Comparison of ENCODE assay signal across 8 mouse cellular contexts in genomic region chr2:61815583-61816313, GRCm38 (mm10). TPM values are rescaled to one million over a fixed set of nuclear protein-coding genes. Genes with fewer than 3 reads are reported as not detected.
DNase-seq lines count a peak whose midpoint lies in the region; ATAC-seq lines count a peak whose summit lies in the region.

No protein-coding gene starts in this region.

- peaks cover 46% of the 10 kb centered on the region for H3K27me3 ChIP-seq in heart, embryonic 12.5 days (replicated peaks)
- H3K27me3 ChIP-seq in embryonic facial prominence, embryonic 13.5 days = peaks cover 78% of the 10 kb centered on the region
- H3K27me3 ChIP-seq in intestine, embryonic 14.5 days (replicated peaks; ENCODE audit: control insufficient read depth, insufficient read depth, low read length) = peaks cover 79% of the 10 kb centered on the region
- peaks cover 46% of the 10 kb centered on the region for H3K27me3 ChIP-seq in stomach, embryonic 16.5 days (ENCODE audit: control insufficient read depth, insufficient read depth, low read length)

- peaks cover 13% of the 10 kb centered on the region for H3K4me1 ChIP-seq in heart, embryonic 12.5 days (replicated peaks)
- H3K4me1 ChIP-seq in embryonic facial prominence, embryonic 13.5 days = peaks cover 21% of the 10 kb centered on the region
- H3K4me1 ChIP-seq in intestine, embryonic 14.5 days (replicated peaks; ENCODE audit: control insufficient read depth, insufficient read depth, low read length) = 0 out of 2 replicates have a peak, but pooled peaks cover 7% of the 10 kb centered on the region
- 0 out of 2 replicates have a peak, but pooled peaks cover 4% of the 10 kb centered on the region for H3K4me1 ChIP-seq in stomach, embryonic 16.5 days (ENCODE audit: control insufficient read depth, insufficient read depth, low read length)

- H3K36me3 ChIP-seq in heart, embryonic 12.5 days = no peaks in the 10 kb centered on the region
- no peaks in the 10 kb centered on the region for H3K36me3 ChIP-seq in embryonic facial prominence, embryonic 13.5 days
- H3K36me3 ChIP-seq in intestine, embryonic 14.5 days (ENCODE audit: control insufficient read depth, insufficient read depth, low read length) = no peaks in the 10 kb centered on the region
- no peaks in the 10 kb centered on the region for H3K36me3 ChIP-seq in stomach, embryonic 16.5 days (ENCODE audit: control insufficient read depth, insufficient read depth, low read length)

- H3K9ac ChIP-seq in heart, embryonic 12.5 days = peak overlapping the region; percentile 65
- H3K9ac ChIP-seq in embryonic facial prominence, embryonic 13.5 days = peak overlapping the region; percentile 73
- H3K9ac ChIP-seq in intestine, embryonic 14.5 days (ENCODE audit: low read length) = peak overlapping the region; percentile 34
- peak overlapping the region; percentile 64 for H3K9ac ChIP-seq in stomach, embryonic 16.5 days (ENCODE audit: low read length)

- H3K4me2 ChIP-seq in heart, embryonic 12.5 days = peak overlapping the region; percentile 96
- peak overlapping the region; percentile 83 for H3K4me2 ChIP-seq in embryonic facial prominence, embryonic 13.5 days
- peak overlapping the region; percentile 68 for H3K4me2 ChIP-seq in intestine, embryonic 14.5 days (ENCODE audit: low read length)
- peak overlapping the region; percentile 96 for H3K4me2 ChIP-seq in stomach, embryonic 16.5 days (ENCODE audit: low read depth, low read length)

- intact Hi-C loops in heart, postnatal 25 days (cut with DNase I) = no loop called here

- no peaks in the 10 kb centered on the region for H3K9me3 ChIP-seq in heart, embryonic 12.5 days (replicated peaks)
- no peaks in the 10 kb centered on the region for H3K9me3 ChIP-seq in embryonic facial prominence, embryonic 13.5 days
- no peaks in the 10 kb centered on the region for H3K9me3 ChIP-seq in intestine, embryonic 14.5 days (ENCODE audit: control insufficient read depth, low read length)
- H3K9me3 ChIP-seq in stomach, embryonic 16.5 days (replicated peaks; ENCODE audit: control insufficient read depth, low read length) = no peaks in the 10 kb centered on the region

- ATAC-seq in heart, embryonic 12.5 days (ENCODE audit: insufficient number of reproducible peaks, low FRiP score) = peak; percentile 66
- ATAC-seq in embryonic facial prominence, embryonic 13.5 days (ENCODE audit: insufficient number of reproducible peaks, insufficient read depth, low FRiP score, low TSS enrichment, low read depth) = peak; percentile 59
- ATAC-seq in intestine, embryonic 14.5 days (replicated peaks; ENCODE audit: low FRiP score, low TSS enrichment, low read depth) = peak; percentile 53
- peak; percentile 31 for ATAC-seq in stomach, embryonic 16.5 days (ENCODE audit: insufficient read depth, low FRiP score)
- ATAC-seq in inflammation-experienced regulatory T-cells, adult 6 months = no peak

- WGBS in heart, embryonic 12.5 days = 7% methylated on average over 66 of the region's 66 CpGs
- WGBS in embryonic facial prominence, embryonic 13.5 days = 6% methylated on average over 61 of the region's 66 CpGs
- 7% methylated on average over 59 of the region's 66 CpGs for WGBS in intestine, embryonic 14.5 days
- WGBS in stomach, embryonic 16.5 days = 9% methylated on average over 62 of the region's 66 CpGs

- peak overlapping the region; percentile 58 for H3K4me3 ChIP-seq in heart, embryonic 12.5 days
- H3K4me3 ChIP-seq in embryonic facial prominence, embryonic 13.5 days = peak overlapping the region; percentile 46
- peak overlapping the region; percentile 36 for H3K4me3 ChIP-seq in intestine, embryonic 14.5 days (ENCODE audit: low read depth, low read length)
- peak overlapping the region; percentile 48 for H3K4me3 ChIP-seq in stomach, embryonic 16.5 days (replicated peaks; ENCODE audit: low read length)

- H3K27ac ChIP-seq in heart, embryonic 12.5 days (ENCODE audit: poor library complexity, severe bottlenecking) = no peak overlapping the region
- peak overlapping the region; percentile 53 for H3K27ac ChIP-seq in embryonic facial prominence, embryonic 13.5 days
- H3K27ac ChIP-seq in intestine, embryonic 14.5 days (ENCODE audit: low read depth) = no peak overlapping the region
- H3K27ac ChIP-seq in stomach, embryonic 16.5 days (ENCODE audit: low read length) = no peak overlapping the region

- DNase-seq in heart, postnatal 25 days (ENCODE audit: low spot score) = no peak
- peak; percentile 78 for DNase-seq in ZHBTc4 (ENCODE audit: low read depth, low spot score)
- peak; percentile 83 for DNase-seq in intestine, embryonic 14.5 days (ENCODE audit: low spot score)
- DNase-seq in mesoderm, embryonic 11.5 days (ENCODE audit: low read depth, low spot score) = peak; percentile 82

RNA-seq across cellular contexts. Expression of gene Tbr1, which starts 13.0 kb away (rescaled TPM):
- polyA plus RNA-seq in heart, embryonic 12.5 days (2016; fragmentation: Nextera tagmentation; extraction: Ambion mirVana) = not detected in 2 replicates
- total RNA-seq in heart, postnatal 25 days (2021) = not detected
- polyA plus RNA-seq in embryonic facial prominence, embryonic 13.5 days (2015; fragmentation: Nextera tagmentation; extraction: Ambion mirVana) = 0.20 and 0.34 TPM in 2 replicates
- 0.04 TPM in 1 of 2 replicates, not detected in the other for polyA plus RNA-seq in intestine, embryonic 14.5 days (2014; fragmentation: Nextera tagmentation; extraction: Ambion mirVana)
- polyA plus RNA-seq in stomach, embryonic 16.5 days (2015; fragmentation: Nextera tagmentation; extraction: Ambion mirVana) = not detected in 2 replicates
- polyA plus RNA-seq in inflammation-experienced regulatory T-cells, adult 6 months (2017; shearing (Covaris generic)) = not detected
